Mouse (Mus musculus) stomach, embryonic 14.5 days (tissue): ENCODE measurements around the gene Pptc7. TPM values are rescaled to one million over a fixed set of nuclear protein-coding genes. Genes with fewer than 3 reads are reported as not detected.
A peak's percentile ranks its signal among the peaks of the same experiment; 100 is the strongest.

Experiments used
- ATAC-seq: fragments of 200-750 bp; cut with Nextera tagmentation; 2 replicates; pipeline ENCODE4 v1.8.0; 2017; ENCODE audit warnings: low read depth, moderate TSS enrichment; ENCODE audit not compliant: insufficient number of reproducible peaks, insufficient read depth, low FRiP score
- H3K27ac ChIP-seq: fragments of 300-500 bp; sonication (generic); 2 replicates; pipeline ENCODE4 v1.5.1; 2014; ENCODE audit warnings: mild to moderate bottlenecking, low read length, moderate library complexity, mixed read lengths
- H3K27me3 ChIP-seq: fragments of 300-500 bp; sonication (generic); 2 replicates; pipeline ENCODE4 v1.6.1; 2014; ENCODE audit warnings: low read length, control low read depth, mixed read lengths; ENCODE audit not compliant: control insufficient read depth, insufficient read depth
- H3K36me3 ChIP-seq: fragments of 300-500 bp; sonication (generic); 2 replicates; pipeline ENCODE4 v1.6.1; 2014; ENCODE audit warnings: mild to moderate bottlenecking, control low read depth, low read length, moderate library complexity, mixed read lengths; ENCODE audit not compliant: control insufficient read depth, insufficient read depth
- H3K4me1 ChIP-seq: fragments of 300-500 bp; sonication (generic); 2 replicates; pipeline ENCODE4 v1.6.1; 2014; ENCODE audit warnings: low read length, control low read depth, mixed read lengths; ENCODE audit not compliant: control insufficient read depth, insufficient read depth
- H3K4me2 ChIP-seq: fragments of 300-500 bp; sonication (generic); replicated peaks from 2 replicates; pipeline ENCODE4 v1.6.1; 2014; ENCODE audit warnings: low read depth, low read length, control low read depth
- H3K4me3 ChIP-seq: fragments of 300-500 bp; sonication (generic); 2 replicates; pipeline ENCODE4 v1.5.1; 2014; ENCODE audit warnings: low read depth, low read length, control low read depth
- H3K9ac ChIP-seq: fragments of 300-500 bp; sonication (generic); replicated peaks from 2 replicates; pipeline ENCODE4 v1.6.1; 2014; ENCODE audit warnings: low read depth, mild to moderate bottlenecking, control low read depth, low read length, moderate library complexity, mixed read lengths
- H3K9me3 ChIP-seq: fragments of 300-500 bp; sonication (generic); 2 replicates; pipeline ENCODE4 v1.6.1; 2016; ENCODE audit warnings: low read depth, low read length, control low read depth; ENCODE audit not compliant: control insufficient read depth
- WGBS: fragments of 180-500 bp; shearing (Covaris S2); extraction: QIAGEN DNeasy Blood & Tissue Kit; methylation state at CpG from one replicate; pipeline ENCODE4 v1.1.7; 2014; 5-methylcytosine and 5-hydroxymethylcytosine counted together
- polyA plus RNA-seq: library from polyadenylated mRNA; unstranded; fragments of >200 nt; fragmentation: Nextera tagmentation; extraction: Ambion mirVana; gene quantifications from 2 replicates; pipeline ENCODE4 v1.2.1, GENCODE M21; 2014

Pptc7 gene
- polyA plus RNA-seq, 1 experiment from 2014 or later = 11.3 TPM

- H3K4me2 ChIP-seq = peak within 1 kb of the TSS; percentile 73
- peak; percentile 97 for ATAC-seq
- 1% methylated on average over 49 of the region's 49 CpGs for WGBS
Measured at GRCm38 (mm10) chr5:122263933-122264905, 19.9 kb upstream of the Pptc7 start, which contains the start of gene Tctn1. Gene Tctn1, minus strand, starts transcription at chr5:122264460.

GRCm38 (mm10) chr5:122265187-122265586 lies 19.0 kb upstream of the Pptc7 start:
- no peaks in the 10 kb centered on the region; the same call in 1 of the 2 replicates for H3K36me3 ChIP-seq
- no peaks in the 10 kb centered on the region for H3K27me3 ChIP-seq
- no peak for ATAC-seq
- no peak overlapping the region for H3K9ac ChIP-seq
- no peaks in the 10 kb centered on the region for H3K9me3 ChIP-seq
- 72% methylated on average over 3 of the region's 3 CpGs for WGBS
- H3K27ac ChIP-seq = no peak overlapping the region
- H3K4me3 ChIP-seq = no peak overlapping the region
- no peak overlapping the region for H3K4me2 ChIP-seq
- H3K4me1 ChIP-seq = 0 out of 2 replicates have a peak, but pooled peaks cover 4% of the 10 kb centered on the region

More at GRCm38 (mm10) chr5:122263933-122264905, 19.9 kb upstream of the Pptc7 start, which contains the start of gene Tctn1:
- Histone ChIP-seq H3K9ac (peak within 1 kb of the TSS; percentile 81), H3K9me3 (no peaks in the 10 kb centered on the region), H3K36me3 (no peaks in the 10 kb centered on the region; the same call in 1 of the 2 replicates), H3K27ac (0 out of 2 replicates have a peak within 1 kb of the TSS, but pooled peaks have one; percentile 39), H3K4me1 (0 out of 2 replicates have a peak, but pooled peaks cover 4% of the 10 kb centered on the region), H3K27me3 (no peaks in the 10 kb centered on the region), H3K4me3 (peak within 1 kb of the TSS; percentile 84)

- no peaks in the 10 kb centered on the region for H3K36me3 ChIP-seq
- no peak overlapping the region for H3K27ac ChIP-seq
- WGBS = 95% methylated on average over 2 of the region's 2 CpGs
- no peak overlapping the region for H3K4me2 ChIP-seq
- no peak overlapping the region for H3K9ac ChIP-seq
- 0 out of 2 replicates have a peak, but pooled peaks cover 4% of the 10 kb centered on the region for H3K4me1 ChIP-seq
- no peaks in the 10 kb centered on the region for H3K27me3 ChIP-seq
- no peaks in the 10 kb centered on the region for H3K9me3 ChIP-seq
- ATAC-seq = no peak
- H3K4me3 ChIP-seq = no peak overlapping the region
Measured at GRCm38 (mm10) chr5:122265942-122266341, 18.2 kb upstream of the Pptc7 start.

- no peak overlapping the region for H3K9ac ChIP-seq
- WGBS = 74% methylated on average over 7 of the region's 7 CpGs
- no peak overlapping the region for H3K27ac ChIP-seq
- no peaks in the 10 kb centered on the region for H3K36me3 ChIP-seq
- H3K4me3 ChIP-seq = no peak overlapping the region
- 0 out of 2 replicates have a peak, but pooled peaks cover 4% of the 10 kb centered on the region for H3K4me1 ChIP-seq
- H3K4me2 ChIP-seq = no peak overlapping the region
- no peak for ATAC-seq
- no peaks in the 10 kb centered on the region for H3K9me3 ChIP-seq
- H3K27me3 ChIP-seq = no peaks in the 10 kb centered on the region
Measured at GRCm38 (mm10) chr5:122267136-122267535, 17.0 kb upstream of the Pptc7 start.

GRCm38 (mm10) chr5:122267899-122268298 lies 16.3 kb upstream of the Pptc7 start:
- Histone ChIP-seq H3K9ac (no peak overlapping the region), H3K4me1 (0 out of 2 replicates have a peak, but pooled peaks cover 4% of the 10 kb centered on the region), H3K27me3 (no peaks in the 10 kb centered on the region), H3K4me2 (no peak overlapping the region), H3K36me3 (no peaks in the 10 kb centered on the region), H3K9me3 (no peaks in the 10 kb centered on the region), H3K27ac (no peak overlapping the region), H3K4me3 (no peak overlapping the region)
- no peak for ATAC-seq
- WGBS = 26% methylated on average over 5 of the region's 5 CpGs

- no peak overlapping the region for H3K27ac ChIP-seq
- H3K4me1 ChIP-seq = no peaks in the 10 kb centered on the region
- H3K4me3 ChIP-seq = no peak overlapping the region
- no peaks in the 10 kb centered on the region for H3K36me3 ChIP-seq
- H3K9ac ChIP-seq = no peak overlapping the region
- no peak overlapping the region for H3K4me2 ChIP-seq
- ATAC-seq = peak; percentile 30; the same call in 1 of the 2 replicates
- WGBS = 43% methylated on average over 12 of the region's 12 CpGs
- no peaks in the 10 kb centered on the region for H3K27me3 ChIP-seq
- H3K9me3 ChIP-seq = no peaks in the 10 kb centered on the region
Measured at GRCm38 (mm10) chr5:122268858-122269604, 15.1 kb upstream of the Pptc7 start.

GRCm38 (mm10) chr5:122272821-122273220 lies 11.3 kb upstream of the Pptc7 start:
- Histone ChIP-seq H3K36me3 (no peaks in the 10 kb centered on the region), H3K27me3 (no peaks in the 10 kb centered on the region), H3K4me2 (no peak overlapping the region), H3K4me1 (no peaks in the 10 kb centered on the region), H3K27ac (no peak overlapping the region), H3K9me3 (no peaks in the 10 kb centered on the region), H3K9ac (no peak overlapping the region), H3K4me3 (no peak overlapping the region)
- ATAC-seq = no peak
- WGBS = 80% methylated on average over 5 of the region's 5 CpGs

- H3K27me3 ChIP-seq = no peaks in the 10 kb centered on the region
- 36% methylated on average over 5 of the region's 5 CpGs for WGBS
- H3K4me1 ChIP-seq = no peaks in the 10 kb centered on the region
- no peak overlapping the region for H3K9ac ChIP-seq
- no peaks in the 10 kb centered on the region for H3K9me3 ChIP-seq
- no peak overlapping the region for H3K27ac ChIP-seq
- H3K36me3 ChIP-seq = no peaks in the 10 kb centered on the region
- no peak for ATAC-seq
- H3K4me2 ChIP-seq = no peak overlapping the region
- no peak overlapping the region for H3K4me3 ChIP-seq
Measured at GRCm38 (mm10) chr5:122274785-122275184, 9.4 kb upstream of the Pptc7 start.
